Mouse (Mus musculus) erythroblast, embryonic 14.5 days (primary cell): ENCODE measurements around the gene Tmem266.

ENCODE experiments used
- GATA1 ChIP-seq: IDR thresholded peaks from 2 replicates; pipeline ENCODE4 v1.6.1; 2012; ENCODE audit warnings: low read length, inconsistent platforms, mixed read lengths
- TAL1 ChIP-seq: IDR thresholded peaks from 3 replicates; pipeline ENCODE4 v1.6.1; 2012; ENCODE audit warnings: low read length, inconsistent platforms, mixed read lengths

DNA sequence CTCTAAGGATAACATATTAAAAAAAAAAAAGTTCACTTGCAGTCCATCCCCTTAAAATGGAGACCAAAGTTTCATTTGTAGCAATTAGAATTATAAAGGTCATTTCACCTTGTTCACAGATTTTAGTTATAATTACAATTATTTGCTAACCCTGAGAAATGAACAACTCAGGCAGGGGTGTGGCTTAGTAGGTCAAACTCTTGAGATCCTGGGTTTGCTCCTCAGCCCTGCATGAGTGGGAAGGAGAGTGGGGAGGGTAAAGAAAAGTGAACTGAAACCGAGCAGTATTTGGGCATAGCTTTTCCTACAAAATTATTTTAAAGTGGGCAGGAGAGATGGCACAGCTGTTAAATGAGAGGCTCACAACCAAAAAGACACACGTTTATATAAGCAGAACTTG, 19.6 kb upstream of the Tmem266 start:
- TF ChIP-seq TAL1 (no peak), GATA1 (no peak)
